Mouse (Mus musculus) CH12.LX (cell line): Measurements from ENCODE around the gene Phb2. TPM values are rescaled to one million over a fixed set of nuclear protein-coding genes. Genes with fewer than 3 reads are reported as not detected.

Experiments used
- DNase-seq: peaks from one replicate; pipeline ENCODE4 v3.0.0-alpha.2; 2013; ENCODE audit errors: extremely low read depth
- H3K27ac ChIP-seq: 2 replicates; pipeline ENCODE4 v1.5.1; 2012; ENCODE audit warnings: low read depth, mild to moderate bottlenecking, control low read depth, moderate library complexity; ENCODE audit not compliant: insufficient read depth
- H3K27me3 ChIP-seq: replicated peaks from 2 replicates; pipeline ENCODE3; 2012; ENCODE audit warnings: inconsistent platforms
- H3K36me3 ChIP-seq, 2 experiments: replicated peaks in 1 of 2; 2 replicates each; pipeline versions ENCODE3 to v1.6.1; 2012; ENCODE audit warnings: inconsistent platforms in 1 of 2, low read length in 1 of 2, mild to moderate bottlenecking in 1 of 2, mixed read lengths in 1 of 2, moderate library complexity in 1 of 2; ENCODE audit not compliant: control insufficient read depth in 1 of 2, insufficient read depth in 1 of 2
- H3K4me1 ChIP-seq, 2 experiments: 2 replicates each; pipeline ENCODE4 v1.6.1; 2012; ENCODE audit warnings: inconsistent platforms in 1 of 2, moderate library complexity in 1 of 2; ENCODE audit not compliant: insufficient read depth in 2 of 2, control insufficient read depth in 1 of 2
- H3K4me2 ChIP-seq: 2 replicates; pipeline ENCODE4 v1.6.1; 2012; ENCODE audit warnings: low read depth, mild to moderate bottlenecking, control low read depth; ENCODE audit not compliant: poor library complexity, insufficient read depth, severe bottlenecking
- H3K4me3 ChIP-seq, 3 experiments: fragments of 150-350 bp in 1 of 3; sonication (generic) in 1 of 3; replicated peaks in 1 of 3; 2 replicates each; pipeline versions ENCODE3 to v1.5.1; 2011 to 2012; ENCODE audit warnings: low read depth in 2 of 3, low read length in 2 of 3, mild to moderate bottlenecking in 2 of 3, moderate library complexity in 2 of 3, control low read depth in 1 of 3, improper control_type of control experiment in 1 of 3, inconsistent platforms in 1 of 3, mixed read lengths in 1 of 3; ENCODE audit not compliant: poor library complexity in 1 of 3
- H3K79me2 ChIP-seq: replicated peaks from 2 replicates; pipeline ENCODE4 v1.6.1; 2012; ENCODE audit warnings: mild to moderate bottlenecking, moderate library complexity; ENCODE audit not compliant: control insufficient read depth, poor library complexity, insufficient read depth, severe bottlenecking; ENCODE audit errors: extremely low read depth
- H3K9ac ChIP-seq: 2 replicates; pipeline ENCODE4 v1.6.1; 2012; ENCODE audit warnings: low read depth, mild to moderate bottlenecking, control low read depth, moderate library complexity; ENCODE audit not compliant: insufficient read depth
- H3K9me3 ChIP-seq: replicated peaks from 2 replicates; pipeline ENCODE3; 2012; ENCODE audit warnings: low read length, inconsistent platforms, mixed read lengths
- CHD1 ChIP-seq: IDR thresholded peaks from 2 replicates; pipeline ENCODE4 v1.6.1; 2012; ENCODE audit warnings: low read depth, low read length, improper control_type of control experiment, inconsistent platforms
- CTCF ChIP-seq, 2 experiments: IDR thresholded peaks in 1 of 2; conservative IDR thresholded peaks in 1 of 2; 2 replicates each; pipeline ENCODE4 v1.5.1; 2011 to 2012; ENCODE audit warnings: low read depth in 2 of 2, low read length in 2 of 2, improper control_type of control experiment in 1 of 2, inconsistent platforms in 1 of 2, mild to moderate bottlenecking in 1 of 2, moderate library complexity in 1 of 2
- E2F4 ChIP-seq: IDR thresholded peaks from 2 replicates; pipeline ENCODE4 v1.6.1; 2011; ENCODE audit warnings: low read depth, low read length, improper control_type of control experiment; ENCODE audit not compliant: insufficient replicate concordance
- ELF1 ChIP-seq: IDR thresholded peaks from 2 replicates; pipeline ENCODE4 v1.6.1; 2014; ENCODE audit warnings: low read depth, mild to moderate bottlenecking, inconsistent platforms, low read length, improper control_type of control experiment
- GABPA ChIP-seq: IDR thresholded peaks from 2 replicates; pipeline ENCODE4 v1.6.1; 2012; ENCODE audit warnings: low read depth, low read length, improper control_type of control experiment, inconsistent platforms; ENCODE audit not compliant: insufficient replicate concordance
- IRF4 ChIP-seq: IDR thresholded peaks from 2 replicates; pipeline ENCODE4 v1.6.1; 2014; ENCODE audit warnings: low read depth, mild to moderate bottlenecking, inconsistent platforms, low read length, improper control_type of control experiment
- JUN ChIP-seq: IDR thresholded peaks from 2 replicates; pipeline ENCODE4 v1.6.1; 2011; ENCODE audit warnings: low read depth, mild to moderate bottlenecking, low read length, improper control_type of control experiment, moderate library complexity; ENCODE audit not compliant: insufficient read depth
- KAT2A ChIP-seq: IDR thresholded peaks from 2 replicates; pipeline ENCODE4 v1.6.1; 2012; ENCODE audit warnings: low read length, improper control_type of control experiment, inconsistent platforms; ENCODE audit not compliant: insufficient replicate concordance
- MEF2A ChIP-seq: IDR thresholded peaks from 2 replicates; pipeline ENCODE4 v1.6.1; 2014; ENCODE audit warnings: low read depth, mild to moderate bottlenecking, inconsistent platforms, low read length, improper control_type of control experiment, borderline replicate concordance
- MXI1 ChIP-seq: IDR thresholded peaks from 2 replicates; pipeline ENCODE4 v1.6.1; 2011; ENCODE audit warnings: mild to moderate bottlenecking, low read depth, low read length, improper control_type of control experiment
- NELFE ChIP-seq: IDR thresholded peaks from 2 replicates; pipeline ENCODE4 v1.6.1; 2011; ENCODE audit warnings: low read depth, low read length, improper control_type of control experiment
- POLR2A ChIP-seq: IDR thresholded peaks from 2 replicates; pipeline ENCODE4 v1.6.1; 2011; ENCODE audit warnings: low read depth, mild to moderate bottlenecking, improper control_type of control experiment, low read length
- RAD21 ChIP-seq: IDR thresholded peaks from 2 replicates; pipeline ENCODE4 v1.6.1; 2011; ENCODE audit warnings: low read depth, mild to moderate bottlenecking, low read length, improper control_type of control experiment, moderate library complexity
- RCOR1 ChIP-seq: conservative IDR thresholded peaks from 2 replicates; pipeline ENCODE4 v1.6.1; 2012; ENCODE audit warnings: low read depth, mild to moderate bottlenecking, inconsistent platforms, low read length, improper control_type of control experiment
- SIN3A ChIP-seq: IDR thresholded peaks from 2 replicates; pipeline ENCODE4 v1.6.1; 2012; ENCODE audit warnings: low read length, improper control_type of control experiment, inconsistent platforms
- SMC3 ChIP-seq: IDR thresholded peaks from 2 replicates; pipeline ENCODE4 v1.6.1; 2011; ENCODE audit warnings: low read depth, low read length, improper control_type of control experiment
- TCF12 ChIP-seq: IDR thresholded peaks from 2 replicates; pipeline ENCODE4 v1.6.1; 2014; ENCODE audit warnings: low read depth, mild to moderate bottlenecking, inconsistent platforms, low read length, improper control_type of control experiment
- USF1 ChIP-seq: IDR thresholded peaks from 2 replicates; pipeline ENCODE4 v1.6.1; 2014; ENCODE audit warnings: low read depth, mild to moderate bottlenecking, inconsistent platforms, low read length, improper control_type of control experiment
- USF2 ChIP-seq: conservative IDR thresholded peaks from 2 replicates; pipeline ENCODE4 v1.6.1; 2011; ENCODE audit warnings: low read depth, low read length, improper control_type of control experiment
- ZKSCAN1 ChIP-seq: IDR thresholded peaks from 2 replicates; pipeline ENCODE4 v1.6.1; 2012; ENCODE audit warnings: low read depth, inconsistent platforms, low read length, improper control_type of control experiment, borderline replicate concordance
- ZMIZ1 ChIP-seq: IDR thresholded peaks from 2 replicates; pipeline ENCODE4 v1.6.1; 2012; ENCODE audit warnings: low read depth, mild to moderate bottlenecking, inconsistent platforms, low read length, improper control_type of control experiment
- dilution Hi-C: fragments of 300-500 bp; cut with MboI; formaldehyde crosslinking; loops from 2 replicates; pipeline ENCODE4 v1.14.3; 2020; ENCODE audit warnings: low sequenced_read_pairs; ENCODE audit not compliant: extremely low pct_unique_long_range_greater_than_20kb, extremely low pct_ligation_motif_present
- in situ Hi-C: fragments of 300-500 bp; cut with MboI; formaldehyde crosslinking; loops from 3 replicates; pipeline ENCODE4 v1.14.3; 2019; ENCODE audit warnings: low sequenced_read_pairs, low pct_ligation_motif_present, low pct_unique_long_range_greater_than_20kb, mixed read lengths
- polyA plus RNA-seq: library from polyadenylated mRNA; unstranded; fragments of >175 nt; gene quantifications from 2 replicates; pipeline ENCODE4 v1.2.1, GENCODE M21; 2012; ENCODE audit warnings: low read depth; ENCODE audit not compliant: insufficient read length
- total RNA-seq, 2 experiments: library from RNA; depleted of rRNA; stranded (reverse); fragments of 300-350 nt in 1 of 2; fragments of >200 nt in 1 of 2; gene quantifications; 2 replicates each; pipeline ENCODE4 v1.2.3; 2012 to 2014

Gene Phb2
- total and polyA plus RNA-seq, 3 experiments = 380 to 694 (median 440) TPM

GRCm38 (mm10) chr6:124745490-124746295 is 33.6 kb downstream of the Phb2 start (continued):
- TF ChIP-seq E2F4 = peak; percentile 92; the same call in 1 of the 2 replicates

GRCm38 (mm10) chr6:124746296-124746605 is 34.1 kb downstream of the Phb2 start:
- Histone ChIP-seq H3K79me2 (0 out of 2 replicates have a peak, but pooled peaks cover 2% of the 10 kb centered on the region), H3K9me3 (no peaks in the 10 kb centered on the region), H3K36me3 (peaks cover 38 to 67% of the 10 kb centered on the region in 2 experiments), H3K27me3 (no peaks in the 10 kb centered on the region), H3K4me3 (peak overlapping the region; percentile 45 to 63 (median 56)), H3K4me2 (peak overlapping the region; percentile 73), H3K9ac (peak overlapping the region; percentile 74), H3K4me1 (peaks cover 16 to 46% of the 10 kb centered on the region in 2 experiments)
- in situ Hi-C loops (no loop called here), dilution Hi-C loops (no loop called here)
- DNase-seq = no peak
- TF ChIP-seq ZMIZ1 (no peak), GABPA (no peak), USF1 (no peak), POLR2A (no peak), CTCF (conservative IDR thresholded peaks at IDR 0.05 in 1 of 2, IDR thresholded peaks at IDR 0.05 in 1 of 2; ENCODE audit: low read depth in 2 of 2, low read length in 2 of 2) (no peak), USF2 (no peak), SMC3 (no peak), ZKSCAN1 (no peak), RAD21 (no peak), JUN (no peak), CHD1 (no peak)
- TF ChIP-seq, all 38 proteins: peak for 0
- H3K27ac ChIP-seq = no peak overlapping the region

GRCm38 (mm10) chr6:124746654-124747632 is 34.8 kb downstream of the Phb2 start:
- Histone ChIP-seq H3K79me2 (0 out of 2 replicates have a peak, but pooled peaks cover 2% of the 10 kb centered on the region), H3K9ac (0 out of 2 replicates have a peak overlapping the region, but pooled peaks have one; percentile 74), H3K4me2 (0 out of 2 replicates have a peak overlapping the region, but pooled peaks have one; percentile 73), H3K9me3 (no peaks in the 10 kb centered on the region), H3K4me1 (peaks cover 16 to 41% of the 10 kb centered on the region in 2 experiments), H3K36me3 (peaks cover 38 to 71% of the 10 kb centered on the region in 2 experiments), H3K27ac (no peak overlapping the region), H3K4me3 (no peak overlapping the region), H3K27me3 (no peaks in the 10 kb centered on the region)
- dilution Hi-C loops (no loop called here), in situ Hi-C loops (no loop called here)
- DNase-seq = no peak
- no peak for TF ChIP-seq MXI1
- TF ChIP-seq KAT2A = no peak
- TF ChIP-seq CHD1 = no peak
- no peak for TF ChIP-seq MEF2A
- no peak for TF ChIP-seq NELFE
- TF ChIP-seq TCF12 = no peak
- no peak for TF ChIP-seq ELF1
- no peak for TF ChIP-seq SIN3A
- TF ChIP-seq RCOR1 = no peak
- TF ChIP-seq IRF4 = no peak
